Mouse (Mus musculus) megakaryocyte, embryonic 14.5 days (primary cell): ENCODE results near the gene Dusp2.

Experiments
- FLI1 ChIP-seq: IDR thresholded peaks from 2 replicates; pipeline ENCODE4 v1.6.1; 2012; ENCODE audit warnings: low read length, inconsistent platforms, mixed read lengths
- GATA1 ChIP-seq: IDR thresholded peaks from 3 replicates; pipeline ENCODE4 v1.6.1; 2012; ENCODE audit warnings: mixed read lengths, low read length, inconsistent platforms, borderline replicate concordance

DNA sequence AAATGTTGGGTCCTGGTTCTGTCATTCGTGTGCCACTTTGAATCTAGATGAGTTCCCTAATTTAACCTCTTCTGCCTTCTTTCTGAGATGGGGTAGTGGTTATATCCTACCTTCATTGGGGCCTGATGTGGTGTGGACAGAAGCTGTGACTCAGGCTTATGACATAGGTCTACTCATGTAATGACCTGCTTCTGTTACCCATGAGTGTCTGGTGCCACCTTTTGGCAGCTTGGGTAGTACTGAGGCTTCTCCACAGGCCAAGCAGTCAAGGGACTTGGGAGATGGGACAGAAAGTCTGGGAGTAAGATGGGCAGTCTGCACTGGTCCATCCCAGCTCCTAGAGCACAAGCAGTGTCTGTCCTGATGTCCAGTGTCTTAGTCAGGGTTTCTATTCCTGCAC is 10.4 kb downstream of the Dusp2 start:
- TF ChIP-seq GATA1 (no peak), FLI1 (no peak)
